8 mouse cellular contexts compared by ENCODE assay signal in the genomic region with DNA sequence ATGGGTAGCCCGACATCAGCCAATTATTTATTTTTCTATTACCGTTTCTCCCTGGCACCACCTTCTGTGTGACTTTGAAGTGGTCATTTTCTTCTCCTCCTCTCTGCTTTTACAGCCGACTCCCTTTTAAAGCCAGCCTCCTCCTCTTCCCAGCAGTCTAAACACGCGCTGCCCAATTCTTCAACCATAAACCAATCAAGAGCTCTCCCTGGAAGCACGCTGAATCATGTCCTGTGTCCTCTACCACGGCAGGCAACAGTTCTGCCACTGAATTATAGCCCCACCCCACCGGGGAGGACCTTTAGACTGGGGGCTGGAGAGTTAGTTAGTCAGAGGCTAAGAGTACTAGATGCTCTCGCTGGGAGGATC. TPM values are rescaled to one million over a fixed set of nuclear protein-coding genes. Genes with fewer than 3 reads are reported as not detected.
DNase-seq lines count a peak whose midpoint lies in the region; ATAC-seq and TF ChIP-seq lines count a peak whose summit lies in the region.

No protein-coding gene starts in this region.

- H3K36me3 ChIP-seq in embryonic facial prominence, embryonic 14.5 days (ENCODE audit: control insufficient read depth, insufficient read depth, low read length), result no peaks in the 10 kb centered on the region
- no peaks in the 10 kb centered on the region for H3K36me3 ChIP-seq in embryonic facial prominence, embryonic 10.5 days (replicated peaks)

- no peak overlapping the region for H3K9ac ChIP-seq in embryonic facial prominence, embryonic 14.5 days (ENCODE audit: low read depth, low read length)

- H3K27me3 ChIP-seq in embryonic facial prominence, embryonic 14.5 days (replicated peaks; ENCODE audit: control insufficient read depth, insufficient read depth, low read length), result no peaks in the 10 kb centered on the region
- no peaks in the 10 kb centered on the region for H3K27me3 ChIP-seq in embryonic facial prominence, embryonic 10.5 days (replicated peaks; ENCODE audit: low read depth, poor library complexity, severe bottlenecking)

- WGBS in embryonic facial prominence, embryonic 14.5 days, result 47% methylated on average over 9 of the region's 9 CpGs
- WGBS in embryonic facial prominence, embryonic 10.5 days, result 75% methylated on average over 9 of the region's 9 CpGs

- no peak for ATAC-seq in embryonic facial prominence, embryonic 14.5 days (ENCODE audit: low read depth)
- ATAC-seq in megakaryocyte, adult 5-6 weeks (ENCODE audit: poor library complexity, severe bottlenecking), result peak; percentile 49; the same call in 1 of the 2 replicates

- H3K27ac ChIP-seq in embryonic facial prominence, embryonic 14.5 days (replicated peaks; ENCODE audit: low read depth, low read length), result no peak overlapping the region
- H3K27ac ChIP-seq in embryonic facial prominence, embryonic 10.5 days (replicated peaks), result no peak overlapping the region
- peak overlapping the region; percentile 92 for H3K27ac ChIP-seq in gastrocnemius, adult 2 months

- peak; percentile 27 for DNase-seq in embryonic facial prominence, embryonic 14.5 days (ENCODE audit: low spot score)
- no peak for DNase-seq in embryonic facial prominence, embryonic 10.5 days (ENCODE audit: low spot score)
- DNase-seq in gastrocnemius, adult 2 months, result peak; percentile 73
- DNase-seq in kidney, adult 8-10 months, result peak; percentile 36 to 70
- no peak for DNase-seq in layer of hippocampus, adult 8-10 months (ENCODE audit: low spot score in 2 of 2)
- DNase-seq in B cell, adult 2 months, result no peak
- no peak for DNase-seq in layer of hippocampus, postnatal 36 days

- H3K4me2 ChIP-seq in embryonic facial prominence, embryonic 14.5 days (ENCODE audit: low read depth, low read length), result no peak overlapping the region

- intact Hi-C loops in gastrocnemius, adult 2 months (cut with DNase I), result loop anchor here (2.0 kb wide), 1 partner anchor 34 kb away; a partner anchor contains a TSS

- no peak for TF ChIP-seq CTCF in gastrocnemius, adult 2 months (IDR thresholded peaks at IDR 0.05)

- H3K4me1 ChIP-seq in embryonic facial prominence, embryonic 14.5 days (ENCODE audit: control insufficient read depth, insufficient read depth, low read length), result peaks cover 2% of the 10 kb centered on the region; the same call in 1 of the 2 replicates
- H3K4me1 ChIP-seq in embryonic facial prominence, embryonic 10.5 days, result peaks cover 10% of the 10 kb centered on the region

- no peak overlapping the region for H3K4me3 ChIP-seq in embryonic facial prominence, embryonic 14.5 days (ENCODE audit: low read depth, low read length)
- H3K4me3 ChIP-seq in embryonic facial prominence, embryonic 10.5 days, result no peak overlapping the region
- peak overlapping the region; percentile 58 for H3K4me3 ChIP-seq in gastrocnemius, adult 2 months

- no peaks in the 10 kb centered on the region for H3K9me3 ChIP-seq in embryonic facial prominence, embryonic 14.5 days (ENCODE audit: control insufficient read depth, low read length)
- H3K9me3 ChIP-seq in embryonic facial prominence, embryonic 10.5 days, result no peaks in the 10 kb centered on the region

RNA-seq across cellular contexts. Expression of a gene that starts 10.5 kb away (rescaled TPM):
- polyA plus RNA-seq in embryonic facial prominence, embryonic 14.5 days (2014; fragmentation: Nextera tagmentation; extraction: Ambion mirVana), result 54.9 and 56.6 TPM in 2 replicates
- polyA plus RNA-seq in embryonic facial prominence, embryonic 10.5 days (2016; fragmentation: Nextera tagmentation; extraction: Ambion mirVana), result 53.9 and 59.4 TPM in 2 replicates
- 10 to 100 TPM in 1 of 2 experiments, 1 to 10 TPM in 1; 8.2 to 10.4 TPM for total RNA-seq in gastrocnemius, adult 2 months (2021)
- 39.2 and 43.3 TPM in 2 replicates for total RNA-seq in megakaryocyte, adult 5-6 weeks (2015)
- total RNA-seq in megakaryocyte, adult 5-6 weeks (2017), result 45.6 and 46.0 TPM in 2 replicates
- total RNA-seq in layer of hippocampus, adult 8-10 months (2022), result 10 to 100 TPM; 33.4 to 40.3 (median 38.7) TPM
- total RNA-seq in layer of hippocampus, postnatal 36 days (2021), result 10 to 100 TPM; 34.8 to 35.3 TPM

RNA-seq across cellular contexts. Expression of a gene that starts 32.7 kb away (rescaled TPM):
- 11.2 and 12.1 TPM in 2 replicates for polyA plus RNA-seq in embryonic facial prominence, embryonic 14.5 days (2014; fragmentation: Nextera tagmentation; extraction: Ambion mirVana)
- polyA plus RNA-seq in embryonic facial prominence, embryonic 10.5 days (2016; fragmentation: Nextera tagmentation; extraction: Ambion mirVana), result 9.5 and 10.0 TPM in 2 replicates
- 10 to 100 TPM; 94.4 to 98.0 TPM for total RNA-seq in gastrocnemius, adult 2 months (2021)
- 65.9 and 67.4 TPM in 2 replicates for total RNA-seq in megakaryocyte, adult 5-6 weeks (2015)
- 62.2 and 66.8 TPM in 2 replicates for total RNA-seq in megakaryocyte, adult 5-6 weeks (2017)
- total RNA-seq in layer of hippocampus, adult 8-10 months (2022), result 10 to 100 TPM; 90.2 to 98.5 (median 96.3) TPM
- 10 to 100 TPM; 82.8 to 88.3 TPM for total RNA-seq in layer of hippocampus, postnatal 36 days (2021)

Comparison
In these comparisons a context has a peak if more than half of its experiments do, and no peak if none do; other contexts are left out.
1. DNase-seq: peak in embryonic facial prominence, embryonic 14.5 days (single experiment), gastrocnemius, adult 2 months (single experiment) and kidney, adult 8-10 months (2 of 2); none in embryonic facial prominence, embryonic 10.5 days (single experiment), layer of hippocampus, adult 8-10 months (0 of 2), B cell, adult 2 months (0 of 2) and layer of hippocampus, postnatal 36 days (0 of 2).